Mouse (Mus musculus) heart, embryonic 13.5 days (tissue): ENCODE results near the gene Slc6a20a. TPM values are rescaled to one million over a fixed set of nuclear protein-coding genes. Genes with fewer than 3 reads are reported as not detected.

Experiments used
- ATAC-seq: fragments of 200-750 bp; cut with Nextera tagmentation; 2 replicates; pipeline ENCODE4 v1.8.0; 2017; ENCODE audit warnings: moderate TSS enrichment; ENCODE audit not compliant: insufficient number of reproducible peaks, low FRiP score, low TSS enrichment; ENCODE audit errors: extremely low read depth
- H3K27ac ChIP-seq: fragments of 300-500 bp; sonication (generic); replicated peaks from 2 replicates; pipeline ENCODE4 v1.5.1; 2015; ENCODE audit warnings: moderate library complexity, mild to moderate bottlenecking, inconsistent platforms
- H3K27me3 ChIP-seq: fragments of 300-500 bp; sonication (generic); replicated peaks from 2 replicates; pipeline ENCODE4 v1.6.1; 2015; ENCODE audit warnings: mild to moderate bottlenecking, inconsistent platforms
- H3K36me3 ChIP-seq: fragments of 300-500 bp; sonication (generic); 2 replicates; pipeline ENCODE4 v1.6.1; 2015; ENCODE audit warnings: mild to moderate bottlenecking, inconsistent platforms
- H3K4me1 ChIP-seq: fragments of 300-500 bp; sonication (generic); 2 replicates; pipeline ENCODE4 v1.6.1; 2015; ENCODE audit warnings: inconsistent platforms
- H3K4me2 ChIP-seq: fragments of 300-500 bp; sonication (generic); 2 replicates; pipeline ENCODE4 v1.6.1; 2015; ENCODE audit warnings: inconsistent platforms, mild to moderate bottlenecking, moderate library complexity
- H3K4me3 ChIP-seq: fragments of 300-500 bp; sonication (generic); 2 replicates; pipeline ENCODE4 v1.5.1; 2015; ENCODE audit warnings: moderate library complexity, mild to moderate bottlenecking, inconsistent platforms
- H3K9ac ChIP-seq: fragments of 300-500 bp; sonication (generic); 2 replicates; pipeline ENCODE4 v1.6.1; 2015; ENCODE audit warnings: inconsistent platforms, mild to moderate bottlenecking, moderate library complexity
- H3K9me3 ChIP-seq: fragments of 300-500 bp; sonication (generic); 2 replicates; pipeline ENCODE4 v1.6.1; 2016; ENCODE audit warnings: inconsistent platforms
- WGBS: fragments of 180-500 bp; shearing (Covaris S2); methylation state at CpG from one replicate; pipeline ENCODE4 v1.1.7; 2015; ENCODE audit warnings: mixed read lengths; 5-methylcytosine and 5-hydroxymethylcytosine counted together
- polyA plus RNA-seq: library from polyadenylated mRNA; unstranded; fragments of >200 nt; fragmentation: Nextera tagmentation; extraction: Ambion mirVana; gene quantifications from 2 replicates; pipeline ENCODE4 v1.2.1, GENCODE M21; 2015

Gene Slc6a20a
- polyA plus RNA-seq, 1 experiment from 2014 or later, result not detected

GRCm38 (mm10) chr9:123589240-123589910, 89.3 kb downstream of the Slc6a20a start:
- no peak for ATAC-seq

More at GRCm38 (mm10) chr9:123589240-123589910, 89.3 kb downstream of the Slc6a20a start:
- Histone ChIP-seq H3K36me3 (peaks cover 64% of the 10 kb centered on the region), H3K4me1 (no peaks in the 10 kb centered on the region), H3K4me3 (no peak overlapping the region), H3K4me2 (no peak overlapping the region), H3K27me3 (no peaks in the 10 kb centered on the region), H3K9ac (no peak overlapping the region), H3K27ac (no peak overlapping the region), H3K9me3 (no peaks in the 10 kb centered on the region)
- WGBS, result 54% methylated on average over 7 of the region's 7 CpGs

Other genes with a start within 250 kb of the Slc6a20a start
- gene Limd1, start 200.2 kb downstream of the Slc6a20a start, polyA plus RNA-seq, result 34.6 and 36.1 TPM in 2 replicates
- gene Sacm1l, start 149.1 kb downstream of the Slc6a20a start, polyA plus RNA-seq, result 37.6 and 41.7 TPM in 2 replicates
- 0.03 and 0.11 TPM in 2 replicates for gene Slc6a20b, start 46.3 kb downstream of the Slc6a20a start, polyA plus RNA-seq
- 0.10 and 0.15 TPM in 2 replicates for gene Ccr9, start 446 bp downstream of the Slc6a20a start, polyA plus RNA-seq
- gene Lztfl1, start 38.8 kb upstream of the Slc6a20a start, polyA plus RNA-seq, result 29.3 and 29.7 TPM in 2 replicates
- gene Cxcr6, start 127.6 kb upstream of the Slc6a20a start, polyA plus RNA-seq, result 0.17 and 0.23 TPM in 2 replicates
- 23.9 and 27.0 TPM in 2 replicates for gene Fyco1, start 173.0 kb upstream of the Slc6a20a start, polyA plus RNA-seq
- not detected in 2 replicates for gene Xcr1, start 183.1 kb upstream of the Slc6a20a start, polyA plus RNA-seq